Mouse (Mus musculus) embryonic facial prominence, embryonic 13.5 days (tissue): ENCODE results near the gene Sh2d7. TPM values are rescaled to one million over a fixed set of nuclear protein-coding genes. Genes with fewer than 3 reads are reported as not detected.

Source experiments
- ATAC-seq: fragments of 200-750 bp; cut with Nextera tagmentation; 2 replicates; pipeline ENCODE4 v1.8.0; 2017; ENCODE audit warnings: low read depth; ENCODE audit not compliant: insufficient number of reproducible peaks, insufficient read depth, low FRiP score, low TSS enrichment
- H3K27ac ChIP-seq: fragments of 300-500 bp; sonication (generic); 2 replicates; pipeline ENCODE4 v1.5.1; 2015; ENCODE audit warnings: moderate library complexity, mild to moderate bottlenecking, inconsistent platforms
- H3K27me3 ChIP-seq: fragments of 300-500 bp; sonication (generic); 2 replicates; pipeline ENCODE4 v1.6.1; 2015; ENCODE audit warnings: mild to moderate bottlenecking, inconsistent platforms
- H3K36me3 ChIP-seq: fragments of 300-500 bp; sonication (generic); 2 replicates; pipeline ENCODE4 v1.6.1; 2015; ENCODE audit warnings: mild to moderate bottlenecking, inconsistent platforms
- H3K4me1 ChIP-seq: fragments of 300-500 bp; sonication (generic); 2 replicates; pipeline ENCODE4 v1.6.1; 2015; ENCODE audit warnings: inconsistent platforms
- H3K4me2 ChIP-seq: fragments of 300-500 bp; sonication (generic); 2 replicates; pipeline ENCODE4 v1.6.1; 2015; ENCODE audit warnings: moderate library complexity, mild to moderate bottlenecking, inconsistent platforms
- H3K4me3 ChIP-seq: fragments of 300-500 bp; sonication (generic); 2 replicates; pipeline ENCODE4 v1.5.1; 2015; ENCODE audit warnings: mild to moderate bottlenecking, inconsistent platforms
- H3K9ac ChIP-seq: fragments of 300-500 bp; sonication (generic); 2 replicates; pipeline ENCODE4 v1.6.1; 2015; ENCODE audit warnings: mild to moderate bottlenecking, inconsistent platforms
- H3K9me3 ChIP-seq: fragments of 300-500 bp; sonication (generic); 2 replicates; pipeline ENCODE4 v1.6.1; 2016; ENCODE audit warnings: inconsistent platforms
- WGBS: fragments of 180-500 bp; shearing (Covaris S2); methylation state at CpG from one replicate; pipeline ENCODE4 v1.1.7; 2015; ENCODE audit warnings: mixed read lengths; 5-methylcytosine and 5-hydroxymethylcytosine counted together
- polyA plus RNA-seq: library from polyadenylated mRNA; unstranded; fragments of >200 nt; fragmentation: Nextera tagmentation; extraction: Ambion mirVana; gene quantifications from 2 replicates; pipeline ENCODE4 v1.2.1, GENCODE M21; 2015

The Sh2d7 gene
- polyA plus RNA-seq, 1 experiment from 2014 or later: not detected

DNA sequence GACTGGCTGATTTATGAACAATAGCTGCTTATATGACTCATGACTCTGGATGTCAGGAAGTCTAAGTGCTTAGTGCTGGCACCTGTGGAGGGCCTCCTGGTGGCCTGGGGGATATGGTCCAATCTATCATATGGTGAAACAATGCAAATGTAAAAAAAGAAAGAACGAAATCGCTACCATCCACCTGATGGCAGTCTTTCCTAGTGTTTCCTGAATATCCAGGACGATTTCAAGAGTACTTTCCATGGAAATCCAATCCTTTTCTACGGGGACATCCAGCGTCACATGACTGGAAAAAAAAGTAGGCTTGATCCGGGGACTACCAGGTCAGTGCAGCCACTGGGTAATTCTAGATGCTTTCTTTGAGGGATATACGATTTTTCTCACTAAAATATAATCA lies 11.1 kb upstream of the Sh2d7 start:
- 67% methylated on average over 7 of the region's 7 CpGs for WGBS
- no peaks in the 10 kb centered on the region for H3K36me3 ChIP-seq

DNA sequence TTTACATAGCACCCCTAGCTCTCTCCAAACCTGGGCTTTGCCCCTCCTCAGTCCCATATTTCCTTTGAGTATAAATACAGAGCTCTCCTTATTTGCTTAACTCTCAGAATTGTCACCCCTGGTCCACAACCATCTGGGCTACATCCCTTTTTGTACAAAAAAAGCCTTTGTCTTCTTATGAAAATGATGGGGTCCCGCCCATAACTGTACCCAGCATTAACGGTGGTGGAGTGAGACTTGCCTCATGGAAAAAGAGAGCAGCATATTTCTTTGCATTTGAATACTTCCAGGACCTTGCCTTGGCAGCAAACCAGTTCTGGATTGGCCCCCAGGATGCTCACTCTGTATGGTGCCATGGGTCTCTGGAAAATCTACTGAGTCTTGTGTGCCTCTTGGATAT lies 8.8 kb upstream of the Sh2d7 start:
- H3K9ac ChIP-seq: no peak overlapping the region
- H3K4me3 ChIP-seq: no peak overlapping the region
- 74% methylated on average over 2 of the region's 2 CpGs for WGBS

More for the DNA sequence above, 11.1 kb upstream of the Sh2d7 start:
- Histone ChIP-seq H3K4me1 (no peaks in the 10 kb centered on the region), H3K4me3 (no peak overlapping the region), H3K9ac (no peak overlapping the region), H3K27me3 (no peaks in the 10 kb centered on the region), H3K9me3 (no peaks in the 10 kb centered on the region), H3K4me2 (no peak overlapping the region), H3K27ac (no peak overlapping the region)
- ATAC-seq: no peak

DNA sequence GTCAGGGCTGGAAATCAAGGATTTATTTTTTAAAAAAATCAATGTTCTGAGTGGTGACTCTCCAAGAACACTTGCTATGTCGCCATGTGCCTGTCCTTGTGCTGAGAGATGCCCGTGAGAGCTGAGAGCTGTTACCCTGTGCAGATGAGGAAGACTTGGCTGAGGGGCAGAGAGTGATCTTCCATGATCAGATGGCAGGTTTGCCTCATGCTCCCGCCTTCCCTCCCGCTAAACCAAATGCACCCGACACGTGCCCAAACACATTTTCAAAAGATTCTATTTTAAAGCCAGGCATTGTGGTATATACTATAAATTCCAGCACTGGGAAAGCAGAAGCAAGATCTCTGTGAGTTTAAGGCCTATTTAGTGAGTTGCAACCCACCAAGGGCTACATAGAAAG lies 7.9 kb upstream of the Sh2d7 start:
- Histone ChIP-seq H3K4me2 (no peak overlapping the region), H3K9me3 (no peaks in the 10 kb centered on the region), H3K9ac (no peak overlapping the region), H3K4me1 (peaks cover 10% of the 10 kb centered on the region), H3K27me3 (no peaks in the 10 kb centered on the region), H3K4me3 (no peak overlapping the region), H3K27ac (no peak overlapping the region), H3K36me3 (no peaks in the 10 kb centered on the region)
- WGBS: 80% methylated on average over 6 of the region's 6 CpGs
- no peak for ATAC-seq

More for the DNA sequence above, 8.8 kb upstream of the Sh2d7 start:
- H3K4me1 ChIP-seq: peaks cover 10% of the 10 kb centered on the region
- no peaks in the 10 kb centered on the region for H3K36me3 ChIP-seq
- no peak for ATAC-seq
- H3K27me3 ChIP-seq: no peaks in the 10 kb centered on the region
- no peaks in the 10 kb centered on the region for H3K9me3 ChIP-seq
- no peak overlapping the region for H3K4me2 ChIP-seq
- H3K27ac ChIP-seq: no peak overlapping the region; the same call in 1 of the 2 replicates

DNA sequence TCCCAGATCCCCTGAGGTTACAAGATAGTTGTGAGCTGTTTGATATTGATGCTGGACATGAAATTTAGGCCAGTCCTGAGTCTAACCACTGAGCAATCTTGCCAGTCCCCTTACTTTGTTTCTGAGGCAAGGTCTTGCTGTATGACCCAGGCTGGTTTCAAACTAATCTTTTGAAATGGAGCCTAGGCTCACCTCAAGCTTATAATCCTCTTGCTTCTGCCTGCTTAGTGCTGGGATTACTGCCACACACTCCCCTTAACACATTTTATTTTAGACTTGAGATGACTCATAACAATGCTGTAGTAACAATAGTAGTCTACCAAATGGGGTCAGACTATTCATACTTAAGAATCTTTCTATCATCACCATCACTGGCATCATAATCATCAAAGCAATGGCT lies 7.4 kb upstream of the Sh2d7 start:
- H3K27ac ChIP-seq: no peak overlapping the region
- no peak overlapping the region for H3K4me3 ChIP-seq
- H3K9me3 ChIP-seq: no peaks in the 10 kb centered on the region
- ATAC-seq: no peak
- no peak overlapping the region for H3K4me2 ChIP-seq
- no peaks in the 10 kb centered on the region for H3K36me3 ChIP-seq
- H3K27me3 ChIP-seq: no peaks in the 10 kb centered on the region
- peaks cover 10% of the 10 kb centered on the region for H3K4me1 ChIP-seq
- H3K9ac ChIP-seq: no peak overlapping the region

DNA sequence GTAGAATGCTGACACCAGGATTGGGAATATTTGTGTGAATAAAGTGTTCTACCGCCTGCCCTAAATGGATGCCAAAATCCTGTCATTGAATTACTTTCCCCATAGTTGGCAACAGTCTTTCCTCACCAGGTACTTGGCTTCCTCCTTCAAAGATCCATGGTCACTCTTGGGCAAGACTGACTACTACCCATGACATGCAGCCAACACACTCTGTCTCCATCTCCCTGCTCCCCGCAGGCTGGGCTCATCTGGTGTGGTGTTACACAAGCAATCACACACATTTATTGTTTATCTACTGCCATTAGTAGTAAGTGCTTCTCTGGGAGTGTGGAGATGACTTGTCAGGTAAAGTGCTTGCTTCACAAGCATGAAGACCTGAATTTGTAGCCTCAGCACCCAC lies 5.9 kb upstream of the Sh2d7 start:
- Histone ChIP-seq H3K9me3 (no peaks in the 10 kb centered on the region), H3K4me3 (no peak overlapping the region), H3K36me3 (no peaks in the 10 kb centered on the region), H3K4me1 (peaks cover 10% of the 10 kb centered on the region), H3K9ac (no peak overlapping the region), H3K27me3 (no peaks in the 10 kb centered on the region), H3K4me2 (no peak overlapping the region), H3K27ac (no peak overlapping the region)
- WGBS: 97% methylated on average over 2 of the region's 2 CpGs
- no peak for ATAC-seq

DNA sequence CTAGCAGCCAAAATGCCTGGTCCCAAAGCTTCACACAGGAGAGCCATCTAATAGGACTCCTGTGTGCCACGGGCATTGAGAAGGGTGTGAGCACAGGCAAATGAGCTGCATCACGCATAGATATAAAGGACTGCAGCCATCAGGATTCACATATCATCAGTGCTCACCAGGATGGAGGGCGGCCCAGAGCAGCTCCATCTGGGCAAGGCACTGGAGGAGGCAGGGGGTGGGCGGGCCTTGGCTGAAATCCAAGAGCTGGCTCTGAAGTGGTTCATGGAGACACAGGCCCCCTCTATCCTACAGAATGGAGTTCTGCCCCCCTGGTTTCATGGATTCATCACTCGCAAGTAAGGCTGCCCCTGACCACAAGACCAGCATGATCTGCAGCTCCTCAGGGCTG lies 4.8 kb upstream of the Sh2d7 start:
- H3K4me2 ChIP-seq: no peak overlapping the region

DNA sequence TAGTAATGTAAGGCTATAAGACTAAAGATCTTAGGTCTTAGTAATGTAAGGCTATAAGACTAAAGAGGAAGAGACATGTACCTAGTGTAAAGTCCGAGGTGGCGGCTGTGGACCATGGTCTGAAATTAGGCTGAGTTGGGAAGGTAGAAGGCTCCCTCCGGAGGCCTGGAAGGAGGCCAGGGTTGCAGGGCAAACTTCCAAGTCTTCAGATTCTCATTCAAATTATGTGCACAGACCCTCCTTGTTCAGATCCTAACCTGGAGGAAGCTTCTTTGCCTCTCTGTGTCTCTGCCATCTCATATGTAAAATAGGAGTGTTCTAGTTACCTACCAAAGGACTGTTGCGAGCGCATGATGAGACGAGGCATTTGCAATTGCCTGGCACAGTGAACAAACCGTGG lies 2.5 kb upstream of the Sh2d7 start:
- WGBS: 80% methylated on average over 7 of the region's 7 CpGs
- Histone ChIP-seq H3K4me2 (no peak overlapping the region), H3K4me3 (no peak overlapping the region), H3K36me3 (no peaks in the 10 kb centered on the region), H3K27ac (no peak overlapping the region), H3K9ac (no peak overlapping the region), H3K9me3 (no peaks in the 10 kb centered on the region), H3K4me1 (peaks cover 10% of the 10 kb centered on the region), H3K27me3 (no peaks in the 10 kb centered on the region)
- ATAC-seq: no peak

More for the DNA sequence above, 4.8 kb upstream of the Sh2d7 start:
- Histone ChIP-seq H3K4me3 (no peak overlapping the region), H3K36me3 (no peaks in the 10 kb centered on the region), H3K4me1 (peaks cover 10% of the 10 kb centered on the region), H3K27ac (peak overlapping the region; percentile 55), H3K9ac (no peak overlapping the region), H3K27me3 (no peaks in the 10 kb centered on the region), H3K9me3 (no peaks in the 10 kb centered on the region)
- no peak for ATAC-seq
- WGBS: 60% methylated on average over 5 of the region's 5 CpGs

DNA sequence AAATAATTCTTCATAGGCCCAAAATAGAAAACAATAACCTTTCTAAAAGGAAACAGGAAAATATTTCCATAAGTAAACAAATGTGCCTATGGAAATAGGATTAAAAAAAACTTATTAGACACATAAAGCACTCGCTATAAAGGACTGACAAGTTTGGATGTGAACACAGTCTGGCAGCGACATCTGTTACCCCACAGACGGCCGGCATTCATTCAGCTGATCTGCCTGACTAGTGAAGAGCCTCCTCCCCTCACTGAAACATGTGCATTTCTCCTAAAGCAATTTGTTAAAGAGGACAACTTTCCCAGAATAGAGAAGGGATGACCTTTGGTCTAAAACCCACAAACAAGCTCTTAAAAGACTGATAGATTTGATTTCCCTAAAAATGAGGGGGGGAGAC lies 1.8 kb upstream of the Sh2d7 start:
- no peaks in the 10 kb centered on the region for H3K9me3 ChIP-seq
- peaks cover 10% of the 10 kb centered on the region for H3K4me1 ChIP-seq
- H3K27ac ChIP-seq: no peak overlapping the region

DNA sequence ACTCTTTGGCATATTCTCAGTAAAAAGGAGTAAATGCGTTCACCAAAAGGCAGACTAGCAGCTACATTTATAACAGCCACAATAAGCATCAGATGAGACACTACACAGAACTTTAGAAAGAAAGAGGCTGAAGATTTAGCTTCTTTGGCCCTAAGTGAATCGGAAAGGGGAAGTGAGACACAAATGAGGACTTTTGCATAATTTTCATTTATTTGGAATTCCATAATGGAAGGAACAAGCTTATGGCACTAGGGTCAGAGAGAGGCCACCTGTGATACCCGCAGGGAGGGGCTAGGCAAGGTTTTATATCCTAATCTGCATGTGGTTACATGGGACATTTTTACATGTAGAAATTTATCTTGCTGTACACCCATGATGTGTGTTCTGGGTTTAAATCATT lies 1.3 kb upstream of the Sh2d7 start:
- no peaks in the 10 kb centered on the region for H3K9me3 ChIP-seq
- 82% methylated on average over 3 of the region's 3 CpGs for WGBS
- H3K4me3 ChIP-seq: no peak overlapping the region
- H3K36me3 ChIP-seq: no peaks in the 10 kb centered on the region
- H3K27me3 ChIP-seq: no peaks in the 10 kb centered on the region
- no peak overlapping the region for H3K27ac ChIP-seq
- no peak overlapping the region for H3K4me2 ChIP-seq
- no peak overlapping the region for H3K9ac ChIP-seq
- ATAC-seq: no peak
- peaks cover 10% of the 10 kb centered on the region for H3K4me1 ChIP-seq

More for the DNA sequence above, 1.8 kb upstream of the Sh2d7 start:
- Histone ChIP-seq H3K4me3 (no peak overlapping the region), H3K36me3 (no peaks in the 10 kb centered on the region), H3K9ac (no peak overlapping the region), H3K27me3 (no peaks in the 10 kb centered on the region), H3K4me2 (no peak overlapping the region)
- no peak for ATAC-seq
- 37% methylated on average over 4 of the region's 4 CpGs for WGBS

DNA sequence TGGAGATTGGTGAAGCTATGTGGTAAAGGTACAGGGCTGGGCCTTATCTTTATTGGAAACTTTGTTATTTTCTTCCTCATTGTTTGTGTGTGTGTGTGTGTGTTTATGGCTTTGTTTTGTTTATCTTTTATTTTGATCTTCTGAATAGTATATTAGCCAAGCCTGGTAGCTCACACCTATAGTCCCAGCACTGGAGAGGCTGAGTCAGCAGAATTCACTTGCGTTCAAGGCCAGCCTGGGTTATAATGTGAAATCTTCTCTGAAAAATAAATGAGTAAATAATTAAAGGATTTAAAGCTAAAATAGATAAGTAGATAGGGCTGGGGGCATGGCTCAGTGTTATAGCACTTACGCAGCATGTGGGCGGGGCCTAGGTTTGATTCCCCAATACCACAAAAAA lies 540 bp upstream of the Sh2d7 start:
- no peak for ATAC-seq
- H3K36me3 ChIP-seq: no peaks in the 10 kb centered on the region

DNA sequence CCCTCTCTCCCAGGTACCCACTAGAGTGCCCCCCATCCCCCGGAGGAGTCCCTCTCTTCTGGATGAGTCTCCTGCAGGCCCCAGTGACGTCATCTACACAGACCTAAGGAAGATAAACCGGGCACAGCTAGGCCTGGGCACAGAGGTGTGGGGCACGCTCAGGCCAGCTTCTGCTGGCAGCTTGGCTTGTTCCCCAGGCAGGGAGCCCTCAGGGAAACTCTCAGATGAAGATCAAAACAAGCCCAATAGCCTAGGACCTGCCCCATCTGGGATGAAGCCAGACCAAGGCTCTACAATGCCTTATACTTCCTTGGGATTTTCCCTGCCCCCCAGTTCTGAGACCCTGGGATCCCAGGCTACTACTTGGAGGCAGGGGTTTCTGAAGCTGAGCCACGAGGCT lies 2.0 kb downstream of the Sh2d7 start:
- whole genome bisulfite sequencing: 76% methylated on average over 5 of the region's 5 CpGs
- H3K9me3 ChIP-seq: no peaks in the 10 kb centered on the region
- H3K27ac ChIP-seq: no peak overlapping the region
- no peak overlapping the region for H3K9ac ChIP-seq
- 0 out of 2 replicates have a peak, but pooled peaks cover 3% of the 10 kb centered on the region for H3K36me3 ChIP-seq
- H3K4me1 ChIP-seq: no peaks in the 10 kb centered on the region
- no peak overlapping the region for H3K4me2 ChIP-seq
- ATAC-seq: no peak
- H3K4me3 ChIP-seq: no peak overlapping the region
- H3K27me3 ChIP-seq: no peaks in the 10 kb centered on the region

More for the DNA sequence above, 540 bp upstream of the Sh2d7 start:
- no peaks in the 10 kb centered on the region for H3K27me3 ChIP-seq
- H3K9me3 ChIP-seq: no peaks in the 10 kb centered on the region
- peaks cover 10% of the 10 kb centered on the region for H3K4me1 ChIP-seq
- H3K27ac ChIP-seq: no peak overlapping the region
- 95% methylated on average over 3 of the region's 3 CpGs for WGBS
- no peak overlapping the region for H3K9ac ChIP-seq
- H3K4me2 ChIP-seq: no peak overlapping the region
- H3K4me3 ChIP-seq: no peak overlapping the region

DNA sequence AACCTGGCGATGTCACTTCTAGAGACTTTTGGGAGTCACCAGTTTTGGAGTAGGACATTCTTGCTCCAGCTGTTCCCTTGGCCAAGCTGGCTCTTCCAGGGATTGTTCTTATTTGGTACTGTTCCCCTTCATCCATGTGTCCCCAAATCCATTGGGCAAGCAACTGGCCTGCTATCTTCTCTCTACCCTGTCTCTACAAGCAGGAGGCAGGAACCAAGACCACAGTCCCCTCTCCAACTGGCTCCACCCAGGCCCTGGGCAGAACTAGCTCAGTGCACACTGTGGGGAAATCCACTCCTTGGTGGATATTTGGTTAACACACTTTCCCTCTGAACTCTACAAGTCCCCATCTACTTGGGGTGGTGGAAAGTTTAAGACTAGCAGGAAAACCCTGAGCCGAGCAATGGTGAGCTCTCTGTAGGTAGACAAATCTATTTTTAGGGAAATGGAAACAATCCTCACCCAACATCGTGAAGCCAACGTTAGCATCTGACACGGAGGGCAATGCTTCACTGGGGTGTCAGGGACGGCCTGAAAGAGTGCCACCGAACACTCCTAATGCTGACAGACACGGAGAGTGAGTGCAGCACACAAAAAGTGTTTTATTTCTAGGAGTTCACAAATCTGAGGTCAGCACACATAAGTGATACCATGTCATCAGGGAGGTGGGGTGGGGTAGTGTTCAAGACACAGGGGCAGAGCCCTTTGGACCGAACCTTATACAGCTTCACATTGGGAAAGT lies 5.6 kb downstream of the Sh2d7 start:
- H3K4me2 ChIP-seq: no peak overlapping the region
- H3K27me3 ChIP-seq: no peaks in the 10 kb centered on the region
- H3K27ac ChIP-seq: no peak overlapping the region
- no peaks in the 10 kb centered on the region for H3K9me3 ChIP-seq
- H3K4me3 ChIP-seq: no peak overlapping the region
- H3K36me3 ChIP-seq: peaks cover 13% of the 10 kb centered on the region
- no peaks in the 10 kb centered on the region for H3K4me1 ChIP-seq
- 75% methylated on average over 9 of the region's 9 CpGs for WGBS
- no peak for ATAC-seq
- no peak overlapping the region for H3K9ac ChIP-seq
